Mouse (Mus musculus): ENCODE measurements around the gene Rsg1. TPM values are rescaled to one million over a fixed set of nuclear protein-coding genes. Genes with fewer than 3 reads are reported as not detected.

The Rsg1 gene
- polyA plus RNA-seq, 1 experiment, result 3.4 TPM

DNA sequence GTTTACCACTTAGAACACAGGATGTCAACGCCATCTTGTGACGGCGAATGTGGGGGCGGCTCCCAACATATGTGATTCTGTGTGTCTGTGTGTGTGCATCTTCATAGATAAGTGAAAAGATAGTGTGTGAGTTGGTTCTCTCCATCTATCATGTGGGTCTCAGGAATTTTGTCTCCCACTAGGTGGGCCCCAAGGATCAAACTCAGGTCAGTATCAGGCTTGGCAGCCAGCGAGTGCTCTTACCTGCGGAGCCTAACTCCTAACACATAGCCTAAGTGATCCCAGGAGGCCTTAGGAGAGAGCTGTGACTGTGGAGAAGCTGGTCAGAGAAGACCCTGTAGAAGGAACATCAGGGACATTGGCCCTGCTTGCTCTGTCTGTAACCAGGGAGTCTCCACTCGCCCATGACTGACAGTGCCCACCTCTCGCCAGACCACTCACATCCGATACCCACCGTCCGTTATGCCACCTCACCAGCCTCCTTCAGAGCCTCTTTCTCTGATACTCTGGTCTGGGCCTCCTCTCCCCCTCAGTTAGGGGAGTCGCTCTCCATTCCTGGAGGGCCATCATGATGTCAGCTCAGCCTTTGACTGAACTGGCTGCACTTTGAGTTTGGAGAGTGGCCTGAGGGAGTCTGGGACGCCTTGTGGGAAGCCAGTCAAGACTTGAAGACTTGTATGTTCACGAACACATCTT is 3.1 kb upstream of the Rsg1 start:
- DNase-seq (ENCODE audit: extremely low spot score in 1 of 2, low spot score in 1 of 2), result no peak

DNA sequence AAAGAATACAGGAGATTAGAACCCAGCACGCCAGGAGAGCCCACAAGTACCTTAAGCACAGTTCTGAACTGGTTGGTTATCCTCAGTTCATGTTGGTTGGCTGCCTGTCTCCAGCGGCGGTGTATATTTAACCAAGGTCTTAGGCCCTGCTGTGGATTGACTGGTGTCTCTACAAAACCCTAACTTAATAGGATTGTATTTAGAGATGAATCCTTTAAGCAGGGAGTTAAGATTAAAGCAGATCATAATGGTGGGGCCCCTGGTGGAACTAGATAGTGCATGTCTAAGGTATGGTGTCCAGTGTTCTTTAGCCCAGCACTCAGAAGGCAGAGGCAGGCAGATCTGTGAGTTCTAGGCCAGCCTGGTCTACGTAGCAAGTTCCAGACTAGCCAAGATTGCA is 2.1 kb upstream of the Rsg1 start:
- DNase-seq (ENCODE audit: extremely low spot score in 1 of 2, low spot score in 1 of 2), result no peak

DNA sequence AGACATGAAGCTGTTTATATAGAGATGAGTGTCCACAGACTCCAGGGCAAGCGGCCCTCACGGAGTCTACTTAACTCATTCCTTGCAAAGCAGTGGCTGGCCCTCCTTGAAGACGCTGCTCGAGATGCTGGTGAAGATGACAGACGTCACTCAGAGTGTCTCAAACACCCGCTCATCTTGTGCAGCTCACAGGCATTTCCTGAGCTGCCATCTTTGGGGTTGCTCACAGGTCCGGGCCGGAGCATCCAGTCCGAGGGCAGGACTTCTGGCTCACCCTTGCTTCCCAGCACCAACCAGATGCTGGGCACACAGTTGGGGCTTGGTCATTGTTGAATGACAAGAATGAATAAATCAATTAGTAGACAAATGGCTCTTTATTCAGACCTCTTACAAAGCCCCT is 864 bp upstream of the Rsg1 start:
- no peak for DNase-seq (ENCODE audit: extremely low spot score in 1 of 2, low spot score in 1 of 2)

DNA sequence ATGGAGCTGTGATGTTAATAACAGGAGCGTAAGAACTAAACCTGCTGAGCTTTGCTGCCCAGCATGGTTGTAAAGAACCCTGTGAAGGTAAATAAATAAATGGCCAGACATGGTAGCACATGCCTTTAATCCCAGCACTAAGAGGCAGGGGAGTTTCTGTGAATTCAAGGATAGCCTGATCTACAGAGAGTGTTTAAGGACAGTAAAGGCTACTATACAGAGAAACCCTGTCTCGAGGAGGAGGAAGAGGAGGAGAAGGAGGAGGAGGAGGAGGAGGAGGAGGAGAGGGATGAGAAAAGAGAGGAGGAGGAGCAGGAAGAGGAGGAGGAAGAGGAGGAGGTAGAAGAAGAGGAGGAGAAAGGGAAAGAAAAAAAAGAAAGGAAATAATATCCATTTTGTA is 414 bp upstream of the Rsg1 start:
- DNase-seq (ENCODE audit: extremely low spot score in 1 of 2, low spot score in 1 of 2), result no peak

DNA sequence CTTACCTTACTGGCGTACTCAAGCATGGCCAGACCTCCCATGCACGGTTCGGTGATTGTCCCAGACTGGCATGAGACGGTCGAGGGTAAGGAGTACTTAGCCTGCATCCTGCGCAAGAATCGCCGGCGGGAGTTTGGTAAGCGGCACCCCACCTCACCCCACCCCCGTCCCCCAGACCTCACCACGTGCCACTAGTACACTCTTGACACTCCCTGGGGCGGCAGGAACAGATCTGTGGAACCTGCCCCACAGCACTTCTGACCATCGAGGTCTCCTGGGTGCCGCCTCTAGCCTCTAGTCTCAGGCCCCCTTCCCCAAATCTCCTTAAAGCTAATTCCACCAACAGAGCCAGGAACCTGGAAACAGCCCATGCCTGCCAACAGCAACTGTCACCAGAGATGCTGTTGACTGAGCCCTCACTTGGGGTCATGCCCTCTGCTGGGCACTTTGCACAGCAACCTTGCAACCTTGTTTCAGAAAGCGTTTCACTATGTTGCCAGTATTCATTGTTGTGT is 638 bp downstream of the Rsg1 start:
- DNase-seq (ENCODE audit: extremely low spot score in 1 of 2, low spot score in 1 of 2), result no peak

DNA sequence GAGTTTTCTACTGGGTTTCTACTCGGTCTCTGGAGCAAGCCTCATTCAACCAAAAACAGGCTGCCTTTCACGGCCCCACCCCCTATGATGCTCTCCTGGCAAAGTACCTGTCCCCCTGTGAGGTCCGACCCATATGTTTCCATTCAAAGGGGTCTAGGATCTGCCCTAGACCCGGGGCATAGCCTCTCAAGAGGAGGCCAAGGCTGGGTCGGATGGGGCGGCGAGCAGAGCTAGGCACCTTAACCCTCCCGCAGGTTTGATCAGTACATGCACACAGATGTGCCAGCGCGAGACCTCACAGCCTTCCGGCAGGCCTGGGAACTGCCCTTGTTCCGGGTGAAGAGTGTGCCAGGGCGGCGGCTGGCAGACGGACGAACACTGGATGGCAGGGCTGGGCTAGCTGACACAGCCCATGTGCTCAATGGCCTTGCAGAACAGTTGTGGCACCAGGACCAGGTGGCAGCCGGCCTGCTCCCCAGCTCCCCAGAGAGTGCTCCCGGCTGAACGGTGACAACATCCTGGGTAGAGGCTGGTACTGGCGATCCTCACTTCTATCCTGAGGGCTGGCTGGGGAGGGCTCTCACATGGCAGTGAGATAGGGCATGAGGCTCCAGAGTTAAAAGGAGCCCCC is 5.9 kb downstream of the Rsg1 start:
- DNase-seq (ENCODE audit: extremely low spot score in 1 of 2, low spot score in 1 of 2), result no peak

DNA sequence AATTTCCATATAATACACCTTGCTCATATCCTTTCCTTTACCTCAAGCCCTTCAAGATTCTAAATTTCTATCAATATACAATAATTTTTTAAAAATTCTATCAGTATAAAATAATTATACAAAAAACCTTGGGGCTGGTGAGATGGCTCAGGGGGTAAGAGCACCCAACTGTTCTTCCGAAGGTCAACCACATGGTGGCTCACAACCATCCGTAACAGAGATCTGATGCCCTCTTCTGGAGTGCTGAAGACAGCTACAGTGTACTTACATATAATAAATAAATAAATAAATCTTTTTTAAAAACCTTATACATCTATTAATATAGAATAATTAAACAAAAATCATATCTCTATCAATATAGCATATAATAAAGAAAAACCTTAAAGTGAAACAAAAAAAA is 8.1 kb downstream of the Rsg1 start:
- DNase-seq (ENCODE audit: extremely low spot score in 1 of 2, low spot score in 1 of 2), result no peak

- DNase-seq (ENCODE audit: extremely low spot score in 1 of 2, low spot score in 1 of 2), result no peak
Measured at GRCm38 (mm10) chr4:141222752-141223151, 9.0 kb downstream of the Rsg1 start.

DNA sequence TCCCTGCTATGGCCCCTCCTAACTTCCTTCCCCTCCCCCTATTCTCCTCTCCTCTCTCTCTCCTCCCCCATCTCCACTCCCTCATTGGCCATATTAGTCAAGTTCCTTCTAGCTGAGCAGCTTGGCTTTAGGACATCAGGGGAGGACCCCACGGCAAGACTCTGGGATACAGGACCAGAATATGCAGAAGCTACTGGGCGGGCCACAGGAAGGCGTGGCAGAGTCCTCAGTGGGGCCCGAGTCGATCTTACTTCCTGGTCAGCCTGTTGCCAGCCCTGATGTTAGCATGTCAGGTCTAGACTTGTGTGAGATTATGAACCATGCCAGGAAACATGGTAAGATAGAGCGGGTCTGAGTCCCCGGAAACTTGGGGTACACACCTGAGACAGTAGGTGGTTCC is 14.9 kb downstream of the Rsg1 start:
- DNase-seq (ENCODE audit: extremely low spot score in 1 of 2, low spot score in 1 of 2), result no peak

DNA sequence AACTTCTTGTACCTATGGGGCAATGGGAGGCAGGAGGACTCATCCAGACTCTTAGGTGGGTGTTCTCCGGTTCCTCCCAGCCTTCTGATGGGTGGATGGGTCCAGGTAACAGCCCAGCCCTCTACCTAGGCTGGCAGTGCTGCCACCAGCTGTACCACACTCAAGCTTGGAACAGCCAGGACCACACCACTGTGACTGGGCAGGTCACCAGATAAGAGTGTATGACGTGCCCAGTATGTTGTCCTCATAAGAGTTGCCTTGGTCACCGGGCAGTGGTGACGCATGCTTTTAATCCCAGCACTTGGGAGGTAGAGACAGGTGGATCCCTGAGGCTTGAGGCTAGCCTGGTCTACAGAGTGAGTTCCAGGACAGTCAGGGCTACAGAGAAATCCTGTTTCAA is 19.4 kb downstream of the Rsg1 start:
- no peak for DNase-seq (ENCODE audit: extremely low spot score in 1 of 2, low spot score in 1 of 2)

- no peak for DNase-seq (ENCODE audit: extremely low spot score in 1 of 2, low spot score in 1 of 2)
Measured at GRCm38 (mm10) chr4:141235537-141236111, 21.9 kb downstream of the Rsg1 start.

DNA sequence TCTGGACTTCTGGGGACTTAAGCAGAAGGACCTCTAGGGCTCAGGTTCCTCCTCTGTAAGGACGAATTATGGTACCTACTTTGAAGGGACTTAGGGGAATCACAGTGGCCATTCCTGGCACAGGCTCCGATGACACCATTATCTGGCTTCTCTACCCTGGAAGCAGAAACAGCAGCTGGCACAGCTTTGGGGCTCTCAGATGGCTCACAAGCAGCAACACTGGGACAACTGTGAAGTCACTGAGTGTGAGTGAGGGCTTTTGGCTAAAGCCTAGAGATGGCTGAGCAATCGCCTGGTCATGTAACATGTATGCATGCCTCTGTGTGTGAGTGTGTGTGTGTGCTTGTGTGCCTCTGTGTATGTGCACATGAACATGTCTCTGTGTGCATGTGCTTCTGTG is 23.1 kb downstream of the Rsg1 start:
- no peak for DNase-seq (ENCODE audit: extremely low spot score in 1 of 2, low spot score in 1 of 2)

DNA sequence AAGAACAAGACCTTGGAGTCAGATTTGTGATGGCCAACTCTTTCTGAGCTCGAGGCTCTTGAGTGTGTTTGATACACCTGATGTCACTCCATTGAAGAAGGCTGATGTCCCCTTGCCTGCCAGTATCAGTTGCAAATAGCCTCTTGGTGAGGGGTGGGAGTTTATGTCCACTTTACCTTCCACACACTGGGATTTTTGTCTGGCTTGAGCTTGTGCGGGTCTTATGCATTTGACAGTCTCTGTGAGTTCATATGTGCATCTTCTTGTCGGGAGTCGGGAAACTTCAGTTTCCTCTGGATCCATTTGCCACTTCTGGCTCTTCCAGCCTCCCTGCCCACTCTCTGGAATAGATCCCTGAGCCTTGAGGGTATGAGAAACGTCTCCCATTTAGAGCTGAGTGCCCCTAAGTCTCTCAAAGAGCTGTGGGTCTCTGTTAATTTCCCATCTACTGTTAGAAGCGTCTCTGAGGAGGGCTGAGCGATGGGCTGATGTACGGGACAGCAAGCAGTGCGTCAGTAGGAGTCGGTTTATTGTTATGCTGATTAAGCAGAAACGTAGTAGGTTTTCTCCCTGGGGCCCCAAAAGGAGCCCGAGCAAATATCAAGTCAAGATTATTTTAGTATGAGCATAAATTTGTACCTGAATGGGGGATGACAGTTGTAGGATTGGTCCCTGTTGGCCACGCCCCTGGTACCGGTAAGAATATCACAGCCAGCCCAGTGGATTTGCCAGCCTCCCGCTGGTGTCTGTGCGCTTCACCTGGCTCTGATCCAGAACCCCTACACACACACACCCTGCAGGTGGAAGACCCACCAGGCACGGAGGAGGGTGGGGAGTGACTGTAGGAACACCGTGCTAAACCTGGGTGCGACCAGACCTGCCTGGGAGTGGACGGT is 25.0 kb downstream of the Rsg1 start:
- no peak for DNase-seq (ENCODE audit: extremely low spot score in 1 of 2, low spot score in 1 of 2)

- DNase-seq (ENCODE audit: extremely low spot score in 1 of 2, low spot score in 1 of 2), result peak in 1 of 2 experiments; percentile 64
Measured at GRCm38 (mm10) chr4:141239388-141240125, 25.8 kb downstream of the Rsg1 start, which contains the start of gene Arhgef19. Arhgef19 (plus strand) TSS chr4:141239499.

- DNase-seq (ENCODE audit: extremely low spot score in 1 of 2, low spot score in 1 of 2), result no peak
Measured at GRCm38 (mm10) chr4:141240617-141241016, 26.9 kb downstream of the Rsg1 start.

DNA sequence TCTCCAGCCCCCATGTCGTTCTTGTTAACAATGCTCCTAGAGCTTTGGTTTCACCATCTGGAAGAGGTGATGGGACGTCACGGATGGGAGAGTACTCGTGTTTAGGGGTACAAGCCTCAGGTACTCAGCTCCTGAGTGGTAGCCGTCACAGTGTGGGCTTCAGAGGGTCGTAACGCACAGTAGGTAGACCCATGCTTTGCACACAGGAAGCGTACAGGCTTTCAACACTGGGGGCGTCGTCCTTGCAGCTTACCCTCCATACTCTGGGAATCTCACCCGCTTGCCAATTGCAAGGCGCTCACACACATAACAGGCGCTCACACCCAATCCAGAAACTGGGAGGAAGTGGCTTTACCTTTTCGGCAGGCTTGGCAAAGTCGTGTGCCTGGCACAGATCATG is 28.1 kb downstream of the Rsg1 start:
- DNase-seq (ENCODE audit: extremely low spot score in 1 of 2, low spot score in 1 of 2), result no peak

- peak; percentile 26 to 38 for DNase-seq (ENCODE audit: extremely low spot score in 1 of 2, low spot score in 1 of 2)
Measured at GRCm38 (mm10) chr4:141242651-141243241, 29.0 kb downstream of the Rsg1 start.

GRCm38 (mm10) chr4:141243636-141244035 is 29.9 kb downstream of the Rsg1 start:
- no peak for DNase-seq (ENCODE audit: extremely low spot score in 1 of 2, low spot score in 1 of 2)

DNA sequence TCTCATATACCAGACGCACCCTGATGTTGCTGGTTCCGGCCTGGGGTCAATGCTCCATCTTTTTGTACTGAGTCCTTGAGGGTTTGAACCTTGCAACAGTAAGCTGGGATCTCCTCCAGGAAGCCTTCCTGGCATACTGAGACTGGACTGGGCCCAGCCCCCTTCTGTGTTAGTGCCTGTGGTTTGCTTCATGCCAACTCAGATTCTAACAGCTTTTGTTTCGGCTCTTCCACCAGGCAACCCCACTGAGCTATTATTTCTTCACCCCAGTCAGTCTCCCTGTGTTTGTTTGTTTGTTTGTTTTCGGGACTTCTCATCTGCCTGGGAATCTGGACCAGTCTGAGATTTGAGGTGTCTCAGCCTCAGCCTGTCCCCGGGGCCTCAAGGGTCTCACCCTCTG is 30.6 kb downstream of the Rsg1 start:
- DNase-seq (ENCODE audit: extremely low spot score in 1 of 2, low spot score in 1 of 2), result peak in 1 of 2 experiments; percentile 45

DNA sequence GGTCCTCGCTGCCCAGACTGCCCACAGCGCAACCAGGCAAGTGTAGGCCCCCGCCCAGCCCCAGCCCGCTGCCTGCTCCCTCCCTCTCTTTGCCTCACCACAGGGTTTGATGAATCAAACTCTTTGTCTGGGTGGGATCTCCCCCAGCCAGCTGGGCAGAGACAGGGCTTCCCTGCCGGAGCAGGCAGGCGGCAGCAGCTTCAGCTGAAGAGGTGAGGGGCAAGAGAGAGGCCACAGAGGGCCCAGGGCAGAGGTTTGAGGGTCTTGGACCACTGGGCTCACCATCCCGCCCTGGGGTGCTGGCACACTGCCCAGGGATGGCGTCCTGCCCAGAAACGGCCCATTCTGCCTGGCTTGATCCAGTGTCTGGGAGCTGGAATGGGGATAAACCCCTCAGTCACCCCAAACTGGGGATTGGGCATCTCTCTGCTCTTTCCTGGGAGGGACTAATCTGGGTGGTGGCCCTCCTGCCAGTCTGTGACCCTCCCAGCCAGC is 31.2 kb downstream of the Rsg1 start:
- DNase-seq (ENCODE audit: extremely low spot score in 1 of 2, low spot score in 1 of 2), result peak; percentile 22 to 70
